Mouse (Mus musculus): ENCODE data around the gene Rrnad1.

- no peak for TF ChIP-seq CTCF (IDR thresholded peaks at IDR 0.05; ENCODE audit: control insufficient read depth, insufficient read depth, low read length)
- TF ChIP-seq POLR2A (IDR thresholded peaks at IDR 0.05; ENCODE audit: borderline replicate concordance, control insufficient read depth, low read depth, low read length), result 0 out of 2 replicates have a peak, but pooled peaks have one; percentile 20
Observed at GRCm38 (mm10) chr3:87906981-87907857, 23.3 kb downstream of the Rrnad1 start.
